Mouse (Mus musculus) forebrain, postnatal 0 days (tissue): Measurements from ENCODE around the gene Pgls. TPM values are rescaled to one million over a fixed set of nuclear protein-coding genes. Genes with fewer than 3 reads are reported as not detected.

Source experiments
- ATAC-seq: fragments of 200-750 bp; cut with Nextera tagmentation; 2 replicates; pipeline ENCODE4 v1.8.0; 2017; ENCODE audit warnings: mild to moderate bottlenecking, moderate library complexity
- DNase-seq: peaks from one replicate; pipeline ENCODE4 v3.0.0-alpha.2; 2015
- H3K27ac ChIP-seq: fragments of 300-500 bp; sonication (generic); 2 replicates; pipeline ENCODE4 v1.5.1; 2014; ENCODE audit warnings: low read depth, mild to moderate bottlenecking, antibody characterized with exemption, low read length, moderate library complexity, mixed read lengths
- H3K27me3 ChIP-seq: fragments of 300-500 bp; sonication (generic); 2 replicates; pipeline ENCODE4 v1.6.1; 2014; ENCODE audit warnings: mild to moderate bottlenecking, low read length, mixed read lengths; ENCODE audit not compliant: insufficient read depth
- H3K36me3 ChIP-seq: fragments of 300-500 bp; sonication (generic); 2 replicates; pipeline ENCODE4 v1.6.1; 2014; ENCODE audit warnings: mild to moderate bottlenecking, moderate library complexity; ENCODE audit not compliant: insufficient read depth
- H3K4me1 ChIP-seq: fragments of 300-500 bp; sonication (generic); 2 replicates; pipeline ENCODE4 v1.6.1; 2014; ENCODE audit warnings: antibody characterized with exemption; ENCODE audit not compliant: insufficient read depth
- H3K4me2 ChIP-seq: fragments of 300-500 bp; sonication (generic); 2 replicates; pipeline ENCODE4 v1.6.1; 2014; ENCODE audit warnings: low read depth, mild to moderate bottlenecking, moderate library complexity
- H3K4me3 ChIP-seq: fragments of 300-500 bp; sonication (generic); 2 replicates; pipeline ENCODE4 v1.5.1; 2014; ENCODE audit warnings: low read depth, low read length, mixed read lengths
- H3K9ac ChIP-seq: fragments of 300-500 bp; sonication (generic); 2 replicates; pipeline ENCODE4 v1.6.1; 2014; ENCODE audit warnings: mild to moderate bottlenecking
- H3K9me3 ChIP-seq: fragments of 300-500 bp; sonication (generic); 2 replicates; pipeline ENCODE4 v1.6.1; 2016; ENCODE audit warnings: low read length
- CTCF ChIP-seq: sonication (generic); IDR thresholded peaks from 2 replicates; pipeline ENCODE4 v1.5.1; 2016; ENCODE audit warnings: antibody characterized with exemption, control low read depth, low read depth
- WGBS: fragments of 180-500 bp; shearing (Covaris S2); extraction: QIAGEN DNeasy Blood & Tissue Kit; methylation state at CpG from one replicate; pipeline ENCODE4 v1.1.7; 2014; 5-methylcytosine and 5-hydroxymethylcytosine counted together
- polyA plus RNA-seq: library from polyadenylated mRNA; unstranded; fragments of >200 nt; fragmentation: Nextera tagmentation; extraction: Ambion mirVana; gene quantifications from 2 replicates; pipeline ENCODE4 v1.2.1, GENCODE M21; 2015
- total RNA-seq: library from RNA; depleted of rRNA; stranded (reverse); fragments of >200 nt; gene quantifications from 2 replicates; pipeline ENCODE4 v1.2.3, GENCODE M21; 2014

Gene Pgls
- total and polyA plus RNA-seq, 2 experiments from 2014 or later = 248 to 262 TPM

GRCm38 (mm10) chr8:71552770-71553169 is 39.2 kb upstream of the Pgls start:
- ATAC-seq (no peak), DNase-seq (no peak)
- no peak overlapping the region for H3K9ac ChIP-seq
- H3K9me3 ChIP-seq = no peaks in the 10 kb centered on the region
- peaks cover 9% of the 10 kb centered on the region for H3K36me3 ChIP-seq
- TF ChIP-seq CTCF = no peak
- no peak overlapping the region for H3K4me2 ChIP-seq
- H3K27ac ChIP-seq = no peak overlapping the region
- no peaks in the 10 kb centered on the region for H3K4me1 ChIP-seq
- 73% methylated on average over 6 of the region's 6 CpGs for WGBS
- H3K4me3 ChIP-seq = no peak overlapping the region
- peaks cover 16% of the 10 kb centered on the region for H3K27me3 ChIP-seq

DNA sequence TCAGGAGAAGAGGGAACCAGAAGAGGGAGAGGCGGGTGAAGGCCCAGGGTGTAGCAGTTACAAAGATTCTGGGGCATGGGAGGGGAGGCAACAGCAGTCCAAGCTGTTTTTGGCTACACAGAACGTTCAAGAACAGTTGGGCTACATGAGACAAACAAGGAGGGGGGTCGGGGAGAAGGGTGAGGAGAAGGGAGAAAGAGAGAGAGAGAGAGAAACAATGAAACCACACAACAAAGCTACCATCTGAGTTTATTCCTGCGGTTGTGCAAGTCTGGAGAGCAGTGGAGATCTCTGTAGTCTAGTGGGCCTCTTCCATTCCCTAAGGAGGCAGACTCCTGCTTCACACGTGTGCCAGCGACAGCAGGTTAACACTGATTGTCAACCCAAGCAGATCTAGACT is 38.0 kb upstream of the Pgls start:
- Histone ChIP-seq H3K27ac (no peak overlapping the region), H3K9me3 (no peaks in the 10 kb centered on the region), H3K9ac (no peak overlapping the region), H3K36me3 (no peaks in the 10 kb centered on the region), H3K4me3 (no peak overlapping the region), H3K4me2 (no peak overlapping the region), H3K27me3 (peaks cover 28% of the 10 kb centered on the region), H3K4me1 (no peaks in the 10 kb centered on the region)
- WGBS = 64% methylated on average over 6 of the region's 6 CpGs
- DNase-seq = no peak
- no peak for TF ChIP-seq CTCF
- no peak for ATAC-seq

- H3K9me3 ChIP-seq = no peaks in the 10 kb centered on the region
- 93% methylated on average over 2 of the region's 2 CpGs for WGBS
- no peak overlapping the region for H3K4me2 ChIP-seq
- H3K9ac ChIP-seq = no peak overlapping the region
- no peak for DNase-seq
- peaks cover 35% of the 10 kb centered on the region for H3K27me3 ChIP-seq
- ATAC-seq = no peak
- TF ChIP-seq CTCF = no peak
- no peak overlapping the region for H3K27ac ChIP-seq
- no peaks in the 10 kb centered on the region for H3K36me3 ChIP-seq
- no peaks in the 10 kb centered on the region for H3K4me1 ChIP-seq
- H3K4me3 ChIP-seq = no peak overlapping the region
These were observed 37.3 kb upstream of the Pgls start for GRCm38 (mm10) chr8:71554644-71555043.

DNA sequence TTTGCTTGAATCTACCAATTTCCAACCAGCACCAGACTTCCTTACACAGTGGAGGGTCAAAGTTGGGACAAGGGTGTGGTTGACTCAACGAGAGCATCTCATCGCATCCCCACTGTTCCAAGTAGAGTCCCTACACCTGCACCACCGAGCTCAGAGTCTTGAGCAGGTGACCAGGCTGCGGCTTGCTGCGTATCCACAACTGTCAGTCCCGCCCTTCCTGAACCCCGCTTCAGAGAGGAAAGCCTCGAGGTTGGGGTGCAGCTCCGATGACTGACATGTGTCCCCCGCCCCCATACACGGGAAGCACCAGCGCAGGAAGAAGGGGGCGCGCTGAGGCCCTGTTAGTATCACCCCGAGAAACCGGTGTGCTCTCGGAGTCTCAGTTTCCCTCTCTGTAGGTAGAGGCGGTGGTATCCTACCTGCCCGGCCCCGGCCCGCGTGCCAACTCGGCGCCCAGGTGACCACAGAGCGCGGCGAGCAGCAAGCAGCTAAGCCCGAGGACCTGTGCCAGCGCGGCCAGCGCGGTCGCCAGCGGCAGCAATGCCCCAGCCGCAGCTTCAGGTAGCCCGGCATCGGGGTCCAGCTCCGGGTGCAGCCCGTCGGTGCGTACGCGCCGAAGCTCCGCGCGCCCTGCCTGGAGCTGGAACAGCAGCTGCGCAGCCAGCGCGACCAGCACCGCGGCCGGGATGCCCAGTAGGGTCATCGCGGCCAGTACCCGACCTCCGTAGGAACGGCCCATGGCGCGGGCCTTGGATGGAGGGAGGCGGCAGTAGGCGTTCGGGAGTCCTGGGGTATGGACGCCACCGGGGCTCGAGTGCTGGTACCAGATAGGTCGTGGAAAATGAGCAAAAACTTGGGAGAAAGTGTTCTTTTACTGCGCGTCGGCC is 33.7 kb upstream of the Pgls start, which contains the start of gene Tmem221:
Gene Tmem221 (minus strand): TSS at position 801 of the 887 bp plus-strand sequence.
- peak within 1 kb of the TSS; percentile 22 for H3K4me3 ChIP-seq
- H3K4me2 ChIP-seq = peak within 1 kb of the TSS; percentile 41
- no peaks in the 10 kb centered on the region for H3K36me3 ChIP-seq
- TF ChIP-seq CTCF = no peak
- H3K27me3 ChIP-seq = peaks cover 62% of the 10 kb centered on the region
- 6% methylated on average over 70 of the region's 70 CpGs for whole genome bisulfite sequencing
- ATAC-seq (no peak), DNase-seq (no peak)
- H3K27ac ChIP-seq = no peak within 1 kb of the TSS
- no peaks in the 10 kb centered on the region for H3K4me1 ChIP-seq
- H3K9me3 ChIP-seq = no peaks in the 10 kb centered on the region
- H3K9ac ChIP-seq = no peak within 1 kb of the TSS

DNA sequence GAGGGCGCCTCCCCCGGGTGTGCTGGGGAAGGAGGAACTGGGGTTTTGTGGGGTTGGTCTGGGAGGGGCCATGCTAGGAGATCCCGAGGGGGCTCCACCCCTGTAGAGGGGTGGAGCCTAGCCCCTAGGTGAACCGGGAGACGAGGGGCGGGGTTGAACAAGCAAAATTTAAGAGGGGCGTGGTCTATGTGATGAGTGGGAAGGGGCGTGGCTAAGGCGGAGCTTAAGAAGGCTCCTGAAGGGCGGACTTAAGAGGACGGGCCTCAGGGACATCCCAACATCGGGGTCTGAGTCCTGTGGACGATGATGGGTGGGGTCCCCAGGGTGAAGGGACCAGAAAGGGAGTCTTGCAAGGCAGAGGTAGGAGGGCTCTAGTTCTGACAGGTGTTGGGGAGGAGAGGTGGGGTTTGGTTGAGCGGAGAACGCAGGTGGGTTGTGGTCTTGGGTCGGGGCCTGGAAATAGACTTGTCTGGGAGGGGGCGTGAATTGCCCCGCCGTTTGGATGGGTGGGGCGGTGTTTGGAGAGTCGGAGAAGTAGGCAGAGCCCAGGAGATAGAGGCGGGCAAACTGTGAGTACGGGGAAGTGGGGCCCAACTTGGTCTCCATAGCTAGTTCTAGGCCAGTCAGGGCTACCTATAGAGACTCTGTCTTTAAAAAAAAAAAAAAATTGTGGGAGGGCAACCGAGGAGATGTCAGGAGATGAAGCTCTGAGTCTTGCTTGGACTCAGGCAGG is 32.9 kb upstream of the Pgls start:
- Histone ChIP-seq H3K36me3 (no peaks in the 10 kb centered on the region), H3K4me2 (peak overlapping the region; percentile 41), H3K9ac (no peak overlapping the region), H3K4me3 (peak overlapping the region; percentile 22), H3K4me1 (no peaks in the 10 kb centered on the region), H3K27me3 (peaks cover 62% of the 10 kb centered on the region), H3K9me3 (no peaks in the 10 kb centered on the region), H3K27ac (no peak overlapping the region)
- no peak for DNase-seq
- TF ChIP-seq CTCF = no peak
- WGBS = 3% methylated on average over 24 of the region's 24 CpGs
- no peak for ATAC-seq

DNA sequence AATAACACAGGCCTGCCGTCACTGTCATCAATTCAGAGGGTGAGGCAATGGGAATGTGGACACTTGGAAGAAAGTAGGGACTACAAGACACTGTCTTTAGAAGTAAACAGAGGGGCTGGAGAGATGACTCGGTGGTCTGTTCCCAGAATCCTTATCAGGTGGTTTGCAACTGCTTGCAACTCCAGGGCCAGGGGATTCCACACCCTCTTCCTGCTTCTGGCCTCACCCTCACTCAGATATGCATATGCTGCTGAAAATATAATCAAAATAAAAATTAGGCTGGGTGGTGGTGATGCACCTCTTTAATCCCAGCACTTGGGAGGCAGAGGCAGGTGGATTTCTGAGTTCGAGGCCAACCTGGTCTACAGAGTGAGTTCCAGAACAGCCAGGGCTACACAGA is 31.9 kb upstream of the Pgls start:
- no peak overlapping the region for H3K4me3 ChIP-seq
- no peak for TF ChIP-seq CTCF
- ATAC-seq (no peak), DNase-seq (no peak)
- no peaks in the 10 kb centered on the region for H3K9me3 ChIP-seq
- no peak overlapping the region for H3K4me2 ChIP-seq
- H3K27me3 ChIP-seq = peaks cover 62% of the 10 kb centered on the region
- no peak overlapping the region for H3K27ac ChIP-seq
- no peaks in the 10 kb centered on the region for H3K36me3 ChIP-seq
- WGBS = 83% methylated on average over 3 of the region's 3 CpGs
- H3K4me1 ChIP-seq = no peaks in the 10 kb centered on the region
- H3K9ac ChIP-seq = no peak overlapping the region

DNA sequence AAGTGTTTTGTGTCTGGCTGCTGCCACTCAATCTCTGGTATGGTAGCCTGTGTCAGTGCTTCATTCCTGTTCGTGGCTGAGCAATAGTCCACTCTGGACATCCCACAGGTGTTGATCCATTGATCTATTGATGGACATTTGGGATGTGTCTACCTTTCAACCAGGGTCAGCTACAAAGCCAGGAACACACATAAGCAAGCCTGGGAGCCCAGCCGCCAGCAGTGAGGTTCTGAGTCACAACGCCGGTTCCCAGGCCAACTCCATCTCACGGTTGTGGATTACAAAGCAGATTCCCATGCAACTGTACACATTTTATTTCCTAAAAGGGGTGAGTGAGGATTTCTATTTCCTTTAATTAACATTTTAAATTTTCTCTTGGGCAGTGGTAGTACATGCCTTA is 31.2 kb upstream of the Pgls start:
- H3K4me3 ChIP-seq = no peak overlapping the region
- H3K27ac ChIP-seq = no peak overlapping the region
- peaks cover 62% of the 10 kb centered on the region for H3K27me3 ChIP-seq
- DNase-seq = no peak
- H3K9me3 ChIP-seq = no peaks in the 10 kb centered on the region
- no peak for ATAC-seq
- 83% methylated on average over 5 of the region's 5 CpGs for WGBS
- H3K9ac ChIP-seq = no peak overlapping the region
- no peaks in the 10 kb centered on the region for H3K36me3 ChIP-seq
- H3K4me2 ChIP-seq = no peak overlapping the region
- TF ChIP-seq CTCF = no peak
- H3K4me1 ChIP-seq = no peaks in the 10 kb centered on the region
